Mouse (Mus musculus): ENCODE results near the gene Zfp143.

- no peak for TF ChIP-seq CTCF (IDR thresholded peaks at IDR 0.05; ENCODE audit: borderline replicate concordance, insufficient read depth, low read length)
- no peak for TF ChIP-seq POLR2A (IDR thresholded peaks at IDR 0.05; ENCODE audit: low read depth, low read length)
These were observed 45.6 kb downstream of the Zfp143 start for GRCm38 (mm10) chr7:110106633-110107032.

Measured in embryonic fibroblast, embryonic 13.5 days (primary cell).